Mouse (Mus musculus): ENCODE results near the gene Gtdc1.

GRCm38 (mm10) chr2:44926683-44927481 is 575 bp downstream of the Gtdc1 start:
- TF ChIP-seq CTCF (IDR thresholded peaks at IDR 0.05; ENCODE audit: low read depth, low read length), result no peak
- peak; percentile 43 for TF ChIP-seq POLR2A (IDR thresholded peaks at IDR 0.05; ENCODE audit: insufficient read depth, low read length)

Data from ES-Bruce4 (cell line).